Mouse (Mus musculus): Measurements from ENCODE around the gene Ahsa1. TPM values are rescaled to one million over a fixed set of nuclear protein-coding genes. Genes with fewer than 3 reads are reported as not detected.

Ahsa1 gene
- polyA plus RNA-seq, 1 experiment from 2014 or later: 222 TPM

DNA sequence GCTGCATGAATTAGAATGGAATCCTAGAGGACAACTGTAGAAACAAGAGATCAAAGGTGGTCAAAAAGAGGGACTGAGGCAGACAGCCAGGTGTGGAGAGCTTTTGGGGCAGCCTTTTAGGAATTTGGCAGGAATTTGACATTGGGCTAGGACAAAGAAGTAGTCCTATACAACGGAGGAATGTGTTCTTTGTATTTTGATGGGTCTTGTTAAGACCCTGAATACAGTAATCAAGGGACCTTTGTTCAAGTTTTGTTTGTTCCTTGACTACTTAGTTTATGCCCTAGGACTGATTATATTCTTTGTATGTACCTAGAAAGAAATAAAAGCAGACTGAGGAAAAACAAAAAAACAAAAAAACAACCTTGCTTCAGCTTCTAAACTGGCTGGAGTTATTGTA is 51.7 kb downstream of the Ahsa1 start:
- no peak overlapping the region for H3K4me2 ChIP-seq
- no peaks in the 10 kb centered on the region for H3K27me3 ChIP-seq (replicated peaks)
- no peak overlapping the region for H3K4me3 ChIP-seq
- no peak overlapping the region for H3K27ac ChIP-seq
- no peaks in the 10 kb centered on the region for H3K9me3 ChIP-seq (replicated peaks)
- H3K4me1 ChIP-seq: no peaks in the 10 kb centered on the region
- no peak for ATAC-seq
- no peak overlapping the region for H3K9ac ChIP-seq
- 76% methylated on average over 1 of the region's 1 CpGs for WGBS (ENCODE audit: insufficient replicate concordance)
- H3K36me3 ChIP-seq: no peaks in the 10 kb centered on the region

DNA sequence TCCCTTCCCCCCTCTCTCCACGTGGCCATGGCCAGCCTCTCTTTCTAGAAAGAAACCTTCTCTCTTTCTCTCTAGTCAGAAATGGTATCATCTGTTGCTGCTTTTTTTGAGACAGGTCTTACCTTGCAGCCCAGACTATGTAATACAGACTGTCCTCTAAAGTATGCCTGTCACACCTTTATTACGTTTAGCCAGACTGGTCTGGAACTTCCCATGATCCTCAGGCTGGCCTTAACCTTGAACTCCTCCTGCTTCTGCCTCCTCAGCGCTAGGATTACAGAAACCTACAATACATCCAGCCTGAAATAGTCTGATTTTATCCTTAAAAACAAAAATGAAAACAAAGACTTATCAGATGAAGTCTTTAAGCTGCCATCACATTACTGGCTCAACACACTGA is 53.0 kb downstream of the Ahsa1 start:
- no peak for ATAC-seq

More for the DNA sequence above, 53.0 kb downstream of the Ahsa1 start:
- Histone ChIP-seq H3K9me3 (replicated peaks) (no peaks in the 10 kb centered on the region), H3K27ac (no peak overlapping the region), H3K9ac (no peak overlapping the region), H3K4me2 (no peak overlapping the region), H3K4me3 (no peak overlapping the region), H3K27me3 (replicated peaks) (no peaks in the 10 kb centered on the region), H3K4me1 (no peaks in the 10 kb centered on the region), H3K36me3 (peaks cover 4% of the 10 kb centered on the region; the same call in 1 of the 2 replicates)
- 76% methylated on average over 3 of the region's 3 CpGs for WGBS (ENCODE audit: insufficient replicate concordance)

Small RNA genes within 50 kb of the gene (microRNA-seq; reads per million reads assigned to microRNA genes)
- not detected for gene Gm47293

Other genes starting within 250 kb of the Ahsa1 start
- gene Tmem63c, start 245.1 kb upstream of the Ahsa1 start, polyA plus RNA-seq (2016; fragmentation: Nextera tagmentation; extraction: Ambion mirVana): not detected in 2 replicates
- gene Ngb, start 163.9 kb upstream of the Ahsa1 start, polyA plus RNA-seq (2016; fragmentation: Nextera tagmentation; extraction: Ambion mirVana): 0.17 TPM in 1 of 2 replicates, not detected in the other
- 44.8 and 49.2 TPM in 2 replicates for gene Gstz1, start 119.3 kb upstream of the Ahsa1 start, polyA plus RNA-seq (2016; fragmentation: Nextera tagmentation; extraction: Ambion mirVana)
- gene Pomt2, start 118.5 kb upstream of the Ahsa1 start, polyA plus RNA-seq (2016; fragmentation: Nextera tagmentation; extraction: Ambion mirVana): 7.1 and 7.3 TPM in 2 replicates
- gene Samd15, start 66.8 kb upstream of the Ahsa1 start, polyA plus RNA-seq (2016; fragmentation: Nextera tagmentation; extraction: Ambion mirVana): 16.2 and 16.7 TPM in 2 replicates
- 1.3 and 1.4 TPM in 2 replicates for gene Tmed8, start 66.0 kb upstream of the Ahsa1 start, polyA plus RNA-seq (2016; fragmentation: Nextera tagmentation; extraction: Ambion mirVana)
- gene Noxred1, start 27.7 kb upstream of the Ahsa1 start, polyA plus RNA-seq (2016; fragmentation: Nextera tagmentation; extraction: Ambion mirVana): 0.32 and 0.49 TPM in 2 replicates
- gene Vipas39, start 223 bp upstream of the Ahsa1 start, polyA plus RNA-seq (2016; fragmentation: Nextera tagmentation; extraction: Ambion mirVana): 11.6 and 13.6 TPM in 2 replicates
- gene Ism2, start 33.2 kb downstream of the Ahsa1 start, polyA plus RNA-seq (2016; fragmentation: Nextera tagmentation; extraction: Ambion mirVana): 0.33 and 0.74 TPM in 2 replicates
- gene Sptlc2, start 121.9 kb downstream of the Ahsa1 start, polyA plus RNA-seq (2016; fragmentation: Nextera tagmentation; extraction: Ambion mirVana): 34.2 and 39.7 TPM in 2 replicates
- 211 and 219 TPM in 2 replicates for gene Slirp, start 177.4 kb downstream of the Ahsa1 start, polyA plus RNA-seq (2016; fragmentation: Nextera tagmentation; extraction: Ambion mirVana)
- gene Alkbh1, start 177.5 kb downstream of the Ahsa1 start, polyA plus RNA-seq (2016; fragmentation: Nextera tagmentation; extraction: Ambion mirVana): 34.5 and 39.2 TPM in 2 replicates
- 82.5 and 85.6 TPM in 2 replicates for gene Snw1, start 205.8 kb downstream of the Ahsa1 start, polyA plus RNA-seq (2016; fragmentation: Nextera tagmentation; extraction: Ambion mirVana)
- gene Gm5788, start 228.2 kb downstream of the Ahsa1 start, polyA plus RNA-seq (2016; fragmentation: Nextera tagmentation; extraction: Ambion mirVana): not detected in 2 replicates
- not detected in 2 replicates for gene Gm8300, start 247.8 kb downstream of the Ahsa1 start, polyA plus RNA-seq (2016; fragmentation: Nextera tagmentation; extraction: Ambion mirVana)